Mouse (Mus musculus) kidney, postnatal 10 days (tissue): ENCODE measurements at regions not wholly inside any gene's neighbourhood (a gene's known extent, or its start where the extent isn't known, plus 50 kb on each side); places are given as distances from the start of the nearest gene placed in this dataset.

Source experiments
- DNase-seq: peaks from one replicate; pipeline ENCODE4 v3.0.0; 2021; ENCODE audit warnings: mixed read lengths

DNA sequence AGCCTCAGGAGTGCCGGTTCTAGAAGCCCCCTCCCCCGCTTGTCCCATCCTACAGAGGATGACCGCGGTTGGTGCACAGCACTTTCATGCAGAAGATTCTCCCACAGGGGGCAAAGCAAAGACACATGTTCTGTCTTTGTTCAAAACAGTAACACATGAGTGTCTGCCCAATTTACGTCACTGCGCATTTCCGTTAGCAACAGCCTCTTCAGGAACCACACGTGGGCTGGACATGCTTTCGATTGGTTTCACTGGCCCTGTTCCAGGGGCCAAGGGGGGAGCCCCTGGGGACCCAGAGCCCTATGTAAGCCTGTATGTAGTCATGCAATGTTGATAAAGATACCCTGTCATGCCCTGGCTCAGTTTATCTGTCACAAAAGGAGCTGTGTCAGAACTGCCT, 116.2 kb upstream of the Twist2 start:
- no peak for DNase-seq

DNA sequence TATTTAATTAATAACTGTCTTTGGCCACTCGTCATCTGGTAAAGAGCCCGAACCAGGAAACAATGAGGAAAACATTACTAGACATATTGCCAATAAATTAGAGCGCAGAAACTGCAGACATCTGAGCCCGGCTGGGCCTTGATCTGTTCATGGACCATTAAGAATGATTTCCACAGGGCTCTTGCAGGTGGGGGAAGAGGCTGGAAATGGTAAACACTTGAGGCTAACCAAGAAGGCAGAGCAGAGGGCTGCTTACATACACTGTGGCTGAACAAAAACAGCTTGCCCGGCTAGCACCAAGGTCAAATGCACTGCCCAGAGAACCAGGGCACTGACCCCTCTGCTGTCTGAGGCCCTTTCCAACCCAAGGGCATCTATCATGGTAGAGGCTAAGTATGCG, 115.5 kb upstream of the Twist2 start:
- DNase-seq, result no peak

DNA sequence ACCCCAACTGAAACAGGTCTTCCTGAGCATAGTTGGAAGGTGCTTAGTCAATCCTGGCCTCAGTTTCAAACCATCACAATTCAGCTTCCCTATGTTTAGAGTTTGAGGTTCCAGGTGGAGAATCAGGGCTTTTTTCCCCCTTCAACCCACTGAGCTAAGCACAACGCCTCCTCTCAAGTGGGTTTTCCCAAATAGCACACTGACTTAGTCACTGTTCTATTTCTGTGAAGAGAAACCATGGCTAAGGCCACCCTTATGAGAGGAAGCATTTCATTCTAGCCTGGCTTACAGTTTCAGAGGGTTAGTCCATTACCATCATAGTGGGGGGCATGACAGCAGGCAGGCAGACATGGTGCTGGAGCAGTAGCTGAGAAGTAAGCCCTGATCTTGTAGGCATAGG, 109.7 kb upstream of the Twist2 start:
- no peak for DNase-seq

DNA sequence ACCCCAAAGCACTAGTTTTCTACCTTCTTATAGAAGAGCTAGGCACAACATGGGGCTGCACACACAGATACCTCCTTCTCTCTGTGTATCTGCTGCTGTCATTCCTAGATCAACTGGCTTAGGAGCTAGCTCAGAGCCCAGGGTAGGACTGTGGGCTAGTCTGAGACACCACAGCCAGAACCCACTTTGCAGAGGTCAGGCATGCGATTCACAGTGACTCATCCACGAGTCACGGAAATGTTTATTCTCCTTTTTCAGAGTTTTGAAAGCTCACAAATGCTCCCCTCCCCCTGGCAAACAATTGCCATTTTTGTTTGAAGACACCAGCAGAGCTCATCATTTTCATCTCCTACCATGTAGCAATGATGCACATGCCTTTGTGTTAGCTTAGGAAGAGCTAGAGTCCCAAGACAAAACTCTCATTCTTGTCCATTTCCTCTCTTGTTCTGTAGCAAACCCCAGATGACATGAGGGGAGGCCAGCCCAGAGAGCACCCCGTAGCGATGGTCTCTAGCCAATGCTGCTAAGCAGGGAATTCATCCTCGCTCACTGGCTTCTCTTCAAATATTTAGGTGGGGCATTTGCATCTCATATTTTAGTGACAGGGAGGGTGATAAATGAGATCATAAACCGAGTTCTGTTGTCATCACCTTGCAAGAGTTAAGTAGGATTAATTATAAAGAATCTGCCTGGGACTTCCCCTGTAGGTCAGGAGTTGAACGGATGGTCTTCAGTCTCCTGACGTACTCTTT, 108.4 kb upstream of the Twist2 start:
- no peak for DNase-seq

DNA sequence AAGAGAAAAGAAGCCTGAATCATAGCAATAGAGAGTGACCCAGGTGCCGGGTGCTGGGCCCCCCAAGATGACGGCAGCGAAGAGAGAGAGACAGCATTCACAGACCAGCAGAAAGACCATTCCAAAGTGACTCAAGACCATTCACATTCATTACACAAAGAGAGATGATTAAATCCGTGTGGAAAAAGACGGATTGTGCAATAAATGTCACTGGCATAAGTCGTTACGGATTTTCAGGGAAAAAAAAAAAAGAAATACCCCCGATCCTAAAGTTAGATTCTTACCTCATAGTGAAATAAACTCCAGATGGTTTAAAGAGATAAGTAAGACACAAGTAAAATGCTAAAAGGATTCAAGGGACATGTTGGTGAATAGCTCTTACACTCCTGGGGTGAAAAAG, 104.2 kb upstream of the Twist2 start:
- no peak for DNase-seq

DNA sequence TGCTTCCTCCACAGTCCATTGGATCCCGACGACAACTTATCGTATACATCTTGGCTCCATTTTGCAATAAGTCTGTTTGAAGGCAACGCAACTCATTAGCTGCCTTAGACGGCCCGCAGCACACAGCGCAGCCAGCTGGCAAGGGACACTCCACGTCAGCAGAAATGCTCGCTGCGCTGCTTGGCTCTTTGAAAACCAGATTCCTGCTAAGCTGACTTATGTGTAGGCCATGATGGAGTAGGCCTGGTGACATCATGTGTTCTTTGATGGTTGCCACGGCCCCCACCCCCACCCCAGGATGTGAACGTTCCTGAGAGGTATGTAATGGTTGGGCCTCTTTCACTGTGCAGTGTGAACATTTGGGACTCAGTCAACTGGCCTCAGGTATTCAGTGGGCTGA, 99.8 kb upstream of the Twist2 start:
- DNase-seq, result no peak

DNA sequence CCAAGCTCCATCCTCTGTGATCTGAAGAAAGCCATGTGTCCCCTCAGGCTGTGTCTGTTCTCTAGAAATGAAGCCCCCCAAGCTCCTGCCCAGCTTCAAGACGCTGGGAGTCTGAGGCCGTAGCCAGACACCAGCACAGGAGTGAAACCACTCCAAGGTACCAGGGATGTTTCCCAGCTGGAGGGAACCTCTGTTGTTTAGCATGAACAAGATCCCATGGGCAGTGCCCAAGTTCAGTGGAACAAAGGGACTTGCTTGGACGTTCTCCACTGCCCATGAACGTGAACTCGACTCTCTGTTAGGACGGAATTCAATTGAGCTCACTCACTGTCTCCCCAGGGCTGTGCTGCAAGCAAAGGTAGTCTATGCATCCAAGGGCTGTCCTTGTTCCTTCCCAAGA, 99.2 kb upstream of the Twist2 start:
- no peak for DNase-seq

DNA sequence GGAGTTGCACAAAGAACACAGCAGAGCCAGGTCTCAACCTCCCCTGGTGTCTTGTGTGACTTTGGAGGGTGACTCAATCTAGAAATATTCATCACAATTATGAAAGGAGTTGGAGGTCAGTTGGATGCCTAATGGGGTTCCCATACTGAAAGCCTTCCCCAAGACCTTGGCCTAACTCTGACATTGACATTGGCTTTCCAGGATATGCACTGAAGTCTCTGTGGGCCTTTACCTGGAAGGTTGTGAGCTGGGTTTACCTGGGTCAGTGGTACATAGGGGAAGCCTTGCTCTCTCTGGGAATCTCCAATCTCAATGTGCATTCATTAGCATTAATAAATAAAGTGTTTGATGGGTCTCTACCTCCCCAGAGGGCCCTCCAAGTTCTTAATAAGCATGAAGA, 98.5 kb upstream of the Twist2 start:
- no peak for DNase-seq

DNA sequence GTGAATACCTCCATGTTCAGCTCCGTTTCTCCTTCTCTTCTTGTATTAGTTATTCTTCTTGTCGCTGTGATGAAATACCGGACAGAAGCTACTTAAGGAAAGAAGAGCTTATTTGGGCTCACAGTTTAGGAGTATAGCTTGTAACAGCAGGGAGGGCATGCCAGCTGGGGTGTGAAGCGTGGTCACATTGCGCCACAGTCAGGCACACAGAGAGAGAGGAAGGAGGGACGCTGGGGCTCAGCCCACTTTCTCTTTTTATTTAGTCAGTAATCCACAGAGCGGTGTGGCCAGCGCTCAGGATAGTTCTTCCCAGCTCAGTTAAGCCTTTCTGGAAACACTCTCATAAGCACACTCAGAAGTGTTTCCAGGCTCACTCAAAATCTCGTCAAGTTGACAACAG, 95.8 kb upstream of the Twist2 start:
- no peak for DNase-seq

DNA sequence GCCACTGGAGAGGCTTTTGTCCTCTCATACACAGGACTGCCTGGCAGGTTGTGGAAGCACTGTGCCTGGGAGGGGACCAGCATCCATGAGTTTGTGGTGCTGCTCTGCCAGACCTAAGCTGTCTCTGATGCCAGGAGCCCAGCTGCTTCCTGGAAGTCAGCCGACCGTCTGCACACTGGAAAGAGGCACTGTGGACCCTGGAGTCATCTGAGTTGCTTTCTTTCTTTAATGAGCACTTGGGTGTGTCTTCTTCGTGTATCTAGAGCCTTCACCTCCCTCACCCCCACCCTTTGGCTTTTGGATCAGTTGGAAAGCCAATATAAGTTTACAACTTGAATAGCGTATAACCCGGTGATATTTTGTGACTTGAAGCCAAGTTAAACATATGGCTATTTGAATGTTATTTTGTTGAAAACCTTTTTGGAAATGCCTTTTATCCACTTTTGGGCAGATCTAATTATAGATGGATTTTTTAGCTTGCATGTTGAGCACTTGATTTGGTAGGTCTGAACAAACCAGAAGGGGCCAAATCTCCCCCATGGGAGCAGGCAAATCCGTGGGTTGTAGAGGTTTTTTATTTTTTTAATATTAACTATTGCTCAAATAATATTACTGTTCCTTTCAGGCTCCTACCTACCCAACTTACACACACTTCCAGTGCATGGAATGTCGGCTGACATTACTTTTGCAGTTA, 92.6 kb upstream of the Twist2 start:
- DNase-seq, result no peak

DNA sequence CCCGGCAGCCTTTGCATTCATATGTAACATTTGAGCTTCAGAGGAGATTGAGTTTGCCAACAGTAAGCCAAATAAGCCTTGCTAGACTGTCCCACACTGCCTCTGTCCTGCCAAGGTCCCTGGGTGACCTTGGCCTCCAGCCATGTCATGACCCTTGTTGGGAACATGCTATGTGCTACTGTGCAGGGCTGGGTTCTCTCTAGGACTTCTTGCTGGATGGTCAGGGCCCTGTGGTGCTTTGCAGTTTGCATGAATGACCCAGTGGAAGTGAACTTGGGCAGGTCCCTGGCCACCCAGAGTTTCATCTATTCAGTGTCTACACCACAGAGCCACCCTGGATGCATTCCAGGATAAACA, 92.0 kb upstream of the Twist2 start:
- no peak for DNase-seq

DNA sequence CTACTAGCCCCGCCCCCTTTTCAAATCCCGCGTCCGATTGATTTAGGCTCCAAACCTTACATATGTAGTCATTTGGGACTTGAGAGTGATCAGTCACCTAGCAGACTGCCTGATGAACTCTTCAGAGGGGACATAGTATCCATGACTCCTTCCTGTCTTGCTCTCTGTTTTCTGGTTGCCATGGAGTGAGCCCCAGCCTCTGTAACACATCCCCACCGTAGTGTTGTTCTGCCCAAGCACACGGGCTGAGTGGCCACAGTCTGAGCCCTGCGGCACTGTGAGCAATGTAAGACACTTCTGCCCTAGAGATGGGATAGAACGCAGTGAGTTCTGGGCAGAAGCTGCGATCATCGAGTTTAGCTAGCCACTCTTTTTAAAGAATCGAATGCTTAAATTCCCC, 88.1 kb upstream of the Twist2 start:
- no peak for DNase-seq

DNA sequence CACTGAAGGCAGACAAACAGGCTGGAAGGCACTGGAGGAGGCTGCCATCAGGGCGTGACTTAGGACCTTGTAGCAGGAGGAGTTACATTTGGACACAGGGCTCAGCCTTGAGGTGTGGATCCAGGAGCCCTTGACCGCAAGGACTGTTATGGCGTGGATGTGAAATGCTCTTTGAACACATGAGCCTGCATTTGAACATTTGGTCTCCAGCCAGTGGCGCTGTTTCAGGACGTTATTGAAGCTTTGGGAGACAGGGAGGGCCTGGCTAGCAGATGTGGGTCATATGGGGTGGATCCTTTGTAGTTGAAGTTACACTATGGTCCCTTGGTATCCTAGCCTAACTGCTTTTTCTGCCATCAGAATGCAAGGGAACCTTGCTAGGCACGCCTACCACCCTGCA, 87.0 kb upstream of the Twist2 start:
- DNase-seq, result no peak

DNA sequence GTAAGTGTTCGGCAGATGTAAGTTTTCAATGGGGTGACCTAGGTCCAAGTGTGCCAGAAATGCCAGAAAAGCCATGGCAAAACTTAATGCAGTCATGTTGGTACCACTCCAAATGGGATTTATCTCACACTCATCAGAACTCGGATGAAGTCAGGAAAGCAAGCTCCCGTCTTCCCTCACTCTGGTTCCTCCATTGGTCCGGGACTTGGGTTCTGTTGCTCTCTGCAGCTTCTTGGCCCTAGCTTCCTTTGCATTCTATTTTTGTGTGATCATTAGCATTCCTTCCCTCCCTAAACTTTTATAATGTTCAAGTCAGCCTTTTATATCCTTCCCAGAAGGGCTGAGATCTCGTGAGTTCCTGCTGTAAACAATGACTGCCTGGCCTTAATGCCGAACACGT, 85.9 kb upstream of the Twist2 start:
- DNase-seq, result no peak

DNA sequence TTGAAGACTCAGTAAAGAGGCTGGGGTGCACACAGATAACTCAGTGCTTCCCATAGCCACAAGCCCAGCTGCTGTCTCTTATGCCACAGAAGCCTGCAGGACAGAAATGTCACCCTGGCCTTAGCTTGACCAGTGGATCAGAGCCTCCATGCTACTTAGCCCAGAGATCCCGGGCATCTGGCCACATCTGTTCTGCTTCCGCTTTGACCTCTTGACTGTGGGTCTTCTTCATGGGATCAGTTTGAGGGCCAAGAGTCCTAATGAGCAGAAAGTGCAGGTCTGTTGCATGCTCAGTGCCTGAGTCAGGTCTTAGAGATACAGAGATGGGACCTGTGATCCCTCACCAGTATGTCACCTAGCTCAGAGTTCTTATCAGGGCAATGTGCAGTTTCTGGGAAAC, 85.5 kb upstream of the Twist2 start:
- no peak for DNase-seq

DNA sequence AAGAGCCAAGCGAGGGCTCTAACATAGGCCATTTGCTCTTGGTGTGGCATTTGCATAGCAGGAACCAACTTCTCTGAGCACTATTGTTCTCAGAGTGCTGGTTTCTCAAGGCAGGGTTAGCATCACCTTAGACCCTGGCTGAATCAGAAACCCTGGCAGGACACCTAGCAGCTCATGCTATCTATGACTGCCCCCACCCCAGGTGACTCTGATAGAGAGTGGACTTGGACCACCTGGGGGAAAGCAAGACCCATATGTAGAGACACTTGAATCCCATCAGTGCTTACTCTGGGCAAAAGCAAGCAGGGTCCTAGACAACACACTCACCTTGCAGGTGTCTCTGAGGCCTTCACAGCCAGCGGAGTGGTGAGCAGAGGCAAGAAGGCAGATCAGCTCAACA, 84.4 kb upstream of the Twist2 start:
- no peak for DNase-seq

DNA sequence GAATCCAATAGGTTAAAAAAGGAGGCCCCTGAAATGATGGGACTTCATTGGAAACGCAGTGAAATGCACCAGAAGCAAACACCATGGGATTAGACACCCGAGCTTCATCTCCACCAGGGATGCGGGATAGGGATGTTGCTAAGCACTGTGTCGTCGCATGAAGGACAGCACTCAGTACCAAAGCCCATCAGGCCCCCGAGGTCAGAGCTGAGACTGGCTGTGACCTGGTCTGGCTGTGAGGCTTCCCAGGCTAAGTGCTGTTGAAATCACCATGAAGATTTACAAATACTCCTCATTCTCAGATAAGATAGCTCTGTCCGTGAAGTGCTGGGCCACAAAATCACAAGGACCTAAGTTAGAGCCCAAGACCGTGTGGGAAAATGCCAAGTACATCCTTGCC, 83.3 kb upstream of the Twist2 start:
- DNase-seq, result no peak

DNA sequence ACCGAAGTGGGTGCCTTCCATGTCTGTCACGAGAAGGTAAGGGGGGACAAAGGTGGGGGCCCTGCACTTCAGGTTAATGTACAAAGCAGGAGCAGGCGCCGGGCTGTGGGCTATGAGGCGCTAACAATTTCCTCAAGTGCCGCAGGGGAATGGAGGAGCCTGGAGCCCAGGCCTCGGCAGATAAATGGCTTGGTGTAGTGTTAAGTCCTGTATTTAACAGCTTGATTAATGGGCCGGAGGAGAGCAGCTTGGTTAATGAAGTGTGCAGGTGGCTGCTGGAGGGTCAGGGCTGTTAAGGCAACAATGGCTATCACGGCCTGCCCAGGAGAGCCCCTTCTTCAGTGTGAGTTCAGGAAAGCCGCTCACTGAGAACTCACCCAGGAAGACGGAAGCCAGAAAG, 72.0 kb upstream of the Twist2 start:
- no peak for DNase-seq

DNA sequence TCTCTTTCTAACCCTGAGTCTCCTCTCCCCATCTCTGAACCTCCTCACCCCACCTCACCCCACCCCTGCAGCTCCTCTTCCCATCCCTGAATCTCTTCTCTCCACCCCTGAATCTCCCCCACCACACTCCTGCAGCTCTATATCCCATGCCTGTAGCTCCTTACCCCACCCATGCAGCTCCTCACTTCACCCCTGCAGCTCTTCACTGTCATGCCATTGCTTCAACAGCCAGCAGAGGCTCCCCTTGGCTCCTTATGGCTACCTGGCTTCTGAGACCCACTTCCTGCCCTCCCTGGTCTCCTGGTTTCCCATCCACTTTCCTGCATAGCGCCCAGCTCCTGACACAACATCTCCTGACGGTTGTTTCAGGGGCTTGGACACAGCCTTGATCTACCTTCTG, 71.0 kb upstream of the Twist2 start:
- no peak for DNase-seq

DNA sequence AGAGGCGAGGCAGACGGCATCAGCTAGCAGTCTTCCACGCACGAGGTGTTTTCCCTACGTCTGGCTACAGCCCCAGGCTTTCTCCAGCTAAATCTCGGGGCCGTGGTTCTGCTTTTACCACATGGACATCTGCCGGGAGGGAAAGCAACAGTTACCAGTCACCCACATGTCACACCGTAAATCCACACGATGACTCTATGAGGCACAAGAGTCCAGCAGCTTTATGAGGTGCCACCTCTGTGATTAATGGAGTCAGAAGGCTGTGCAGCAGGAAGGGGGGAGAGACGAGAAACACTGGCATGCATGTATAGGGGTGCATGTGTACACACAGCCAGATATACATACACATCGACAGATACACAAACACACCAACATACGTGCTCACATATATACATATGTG, 69.6 kb upstream of the Twist2 start:
- DNase-seq, result no peak

DNA sequence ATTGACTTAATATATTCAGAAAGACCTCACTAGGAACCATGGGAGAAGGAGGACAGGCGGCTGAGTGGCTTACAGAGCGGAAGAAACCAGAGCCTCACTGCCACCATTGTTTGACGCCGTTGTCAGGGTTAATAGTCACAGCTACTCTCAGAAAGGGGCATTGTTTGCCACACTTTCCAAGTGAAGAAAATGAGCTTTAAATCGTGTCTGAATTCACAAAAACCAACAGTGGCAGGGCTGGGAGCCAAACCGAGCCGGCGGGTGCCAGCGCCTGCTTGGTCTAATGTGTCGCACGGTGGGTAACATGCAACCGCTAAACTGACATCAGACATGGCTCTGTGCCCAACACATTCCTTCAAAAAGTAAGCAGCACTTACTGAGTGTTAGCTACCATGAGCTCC, 68.8 kb upstream of the Twist2 start:
- no peak for DNase-seq

DNA sequence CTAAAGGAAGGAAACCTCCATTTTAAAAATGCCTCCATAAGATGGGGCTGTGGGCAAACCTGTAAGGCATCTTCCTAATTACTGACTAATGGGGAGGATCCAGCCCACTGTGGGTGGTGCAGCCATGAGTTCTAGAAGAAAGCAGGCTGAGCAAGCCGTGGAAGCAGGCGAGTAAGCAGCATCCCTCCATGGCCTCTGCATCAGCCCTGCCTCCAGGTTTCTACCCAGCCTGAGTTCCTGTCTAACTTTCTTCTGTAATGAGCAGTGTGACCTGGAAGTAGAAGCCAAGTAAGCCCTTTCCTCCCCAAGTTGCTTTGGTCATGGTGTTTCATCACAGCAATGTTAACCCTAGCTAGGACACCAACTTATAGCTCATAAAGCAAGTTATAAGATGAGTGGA, 66.5 kb upstream of the Twist2 start:
- DNase-seq, result no peak

DNA sequence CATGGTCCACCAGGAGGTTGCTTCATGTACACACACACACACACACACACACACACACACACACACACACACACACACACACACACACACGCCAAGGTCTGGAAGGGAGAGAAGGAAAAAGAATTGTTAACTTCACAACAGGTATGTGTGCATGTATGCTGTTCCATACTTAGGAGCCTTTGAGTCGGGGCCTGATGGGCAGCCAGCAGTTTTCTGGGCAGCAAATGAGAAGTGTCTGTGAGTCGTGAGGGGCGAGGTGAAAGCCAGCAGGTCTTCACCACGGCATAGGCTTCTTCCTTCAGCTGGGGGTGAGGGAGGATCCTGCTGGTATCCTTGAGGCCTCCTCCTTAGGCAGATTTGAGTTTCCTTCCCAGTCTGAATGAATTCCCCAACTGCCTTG, 65.8 kb upstream of the Twist2 start:
- no peak for DNase-seq

DNA sequence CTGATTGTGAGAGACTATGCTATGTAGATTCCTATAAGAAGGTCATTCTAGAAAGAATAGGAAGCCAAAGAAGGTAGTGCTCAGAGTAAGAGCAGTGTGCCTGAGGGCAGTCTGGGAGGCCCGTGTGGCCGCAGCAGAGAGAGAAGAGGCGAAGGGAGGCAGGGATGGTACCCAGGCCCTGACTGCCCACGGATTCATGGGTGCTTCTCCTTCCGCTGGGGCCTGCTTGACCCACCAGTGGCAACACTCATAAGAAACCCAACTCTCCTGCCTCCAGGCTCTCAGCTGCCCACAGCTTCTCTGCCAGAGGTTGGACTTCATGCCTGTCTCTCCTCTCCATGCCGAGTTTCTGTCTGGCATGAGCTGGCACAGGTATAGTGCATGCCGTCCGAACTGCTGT, 60.6 kb upstream of the Twist2 start:
- no peak for DNase-seq

DNA sequence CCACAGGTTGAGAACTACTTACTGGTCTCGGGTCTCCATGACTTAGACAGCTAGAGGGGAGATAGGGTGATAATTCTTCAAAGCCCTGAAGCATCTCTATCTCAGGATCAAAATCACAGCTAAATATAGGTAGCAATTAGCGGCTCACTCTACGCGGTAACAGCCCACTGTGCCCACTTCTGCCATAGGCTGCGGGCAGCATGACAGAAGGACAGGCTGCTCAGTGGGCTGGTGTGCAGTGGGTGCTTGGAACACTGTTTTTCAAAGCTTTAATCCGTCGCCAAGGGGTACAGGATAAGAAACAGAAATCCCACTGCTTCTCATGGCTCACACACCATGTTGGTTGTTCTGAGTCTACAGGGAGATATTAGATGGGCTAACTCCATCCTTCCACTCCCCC, 59.2 kb upstream of the Twist2 start:
- no peak for DNase-seq
